Mouse (Mus musculus): ENCODE results near the gene Gm20388.

Gene Gm20388

GRCm38 (mm10) chr8:122550234-122550994 lies 2639.8 kb downstream of the Gm20388 start:
- DNase-seq (ENCODE audit: extremely low spot score, low spot score), result peak; percentile 75

GRCm38 (mm10) chr8:122550995-122551264 lies 2640.3 kb downstream of the Gm20388 start:
- DNase-seq (ENCODE audit: extremely low spot score, low spot score), result no peak

- peak; percentile 86 for DNase-seq (ENCODE audit: extremely low spot score, low spot score)
Measured at GRCm38 (mm10) chr8:122551265-122552051, 2640.8 kb downstream of the Gm20388 start, which contains the start of gene Piezo1. Gene Piezo1, minus strand, starts transcription at chr8:122551329.

- no peak for DNase-seq (ENCODE audit: extremely low spot score, low spot score)
Measured at GRCm38 (mm10) chr8:122554786-122555185, 2644.1 kb downstream of the Gm20388 start.

- DNase-seq (ENCODE audit: extremely low spot score, low spot score), result no peak
Measured at GRCm38 (mm10) chr8:122556030-122557009, 2645.7 kb downstream of the Gm20388 start.

GRCm38 (mm10) chr8:122557248-122558038 lies 2646.8 kb downstream of the Gm20388 start:
- DNase-seq (ENCODE audit: extremely low spot score, low spot score), result no peak

- DNase-seq (ENCODE audit: extremely low spot score, low spot score), result no peak
Measured at GRCm38 (mm10) chr8:122558671-122559349, 2648.2 kb downstream of the Gm20388 start.

- DNase-seq (ENCODE audit: extremely low spot score, low spot score), result no peak
Measured at GRCm38 (mm10) chr8:122561199-122561598, 2650.6 kb downstream of the Gm20388 start.

GRCm38 (mm10) chr8:122564363-122565352 lies 2654.0 kb downstream of the Gm20388 start:
- DNase-seq (ENCODE audit: extremely low spot score, low spot score), result no peak

GRCm38 (mm10) chr8:122566766-122567165 lies 2656.1 kb downstream of the Gm20388 start:
- no peak for DNase-seq (ENCODE audit: extremely low spot score, low spot score)

GRCm38 (mm10) chr8:122567361-122568108 lies 2656.9 kb downstream of the Gm20388 start, which contains the start of gene Cdt1:
Gene Cdt1, plus strand, starts transcription at chr8:122568015.
- peak; percentile 98 for DNase-seq (ENCODE audit: extremely low spot score, low spot score)

GRCm38 (mm10) chr8:122568109-122568504 lies 2657.5 kb downstream of the Gm20388 start:
- DNase-seq (ENCODE audit: extremely low spot score, low spot score), result no peak

GRCm38 (mm10) chr8:122568881-122569309 lies 2658.3 kb downstream of the Gm20388 start:
- DNase-seq (ENCODE audit: extremely low spot score, low spot score), result no peak

GRCm38 (mm10) chr8:122569329-122569728 lies 2658.7 kb downstream of the Gm20388 start:
- no peak for DNase-seq (ENCODE audit: extremely low spot score, low spot score)

- DNase-seq (ENCODE audit: extremely low spot score, low spot score), result no peak
Measured at GRCm38 (mm10) chr8:122569996-122570395, 2659.4 kb downstream of the Gm20388 start.

- DNase-seq (ENCODE audit: extremely low spot score, low spot score), result no peak
Measured at GRCm38 (mm10) chr8:122571153-122571552, 2660.5 kb downstream of the Gm20388 start.

GRCm38 (mm10) chr8:122571750-122572267 lies 2661.2 kb downstream of the Gm20388 start:
- DNase-seq (ENCODE audit: extremely low spot score, low spot score), result no peak

GRCm38 (mm10) chr8:122572751-122573150 lies 2662.1 kb downstream of the Gm20388 start:
- DNase-seq (ENCODE audit: extremely low spot score, low spot score), result no peak
